Mouse (Mus musculus) heart, adult 2 months (tissue): ENCODE data around the gene Mpp2.

Experiments
- CTCF ChIP-seq: fragments of 200-600 bp; IDR thresholded peaks from 2 replicates; pipeline ENCODE4 v1.8.1; 2022; ENCODE audit warnings: antibody characterized with exemption, mild to moderate bottlenecking, moderate library complexity
- EP300 ChIP-seq: fragments of 200-500 bp; IDR thresholded peaks from 2 replicates; pipeline ENCODE4 v1.6.1; 2011; ENCODE audit warnings: low read depth, low read length, control low read depth; ENCODE audit not compliant: insufficient read depth

DNA sequence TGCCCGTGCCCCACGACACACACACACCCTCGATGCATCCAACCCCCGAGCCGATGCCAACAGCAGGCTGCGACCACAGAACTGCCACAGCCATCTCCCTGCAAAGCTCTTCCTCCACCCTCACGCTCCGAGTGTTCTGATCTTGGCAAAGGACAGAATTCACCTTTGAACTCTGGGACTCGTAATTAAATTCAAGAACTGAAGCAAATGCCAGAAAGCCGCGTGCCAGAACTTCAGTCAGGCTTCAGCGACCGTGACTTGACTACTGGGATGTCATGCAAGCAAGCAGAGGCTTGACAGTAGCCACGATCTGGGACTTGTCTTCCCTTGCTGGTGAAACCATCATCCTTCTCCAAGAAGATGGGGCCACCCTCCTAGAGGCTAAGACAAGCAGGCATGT is 14.6 kb downstream of the Mpp2 start:
- TF ChIP-seq EP300, result no peak
- TF ChIP-seq CTCF, result no peak
